Mouse (Mus musculus) midbrain, embryonic 12.5 days (tissue): ENCODE measurements at regions not wholly inside any gene's neighbourhood (a gene's known extent, or its start where the extent isn't known, plus 50 kb on each side); places are given as distances from the start of the nearest gene placed in this dataset.

Experiments used
- ATAC-seq: fragments of 200-750 bp; cut with Nextera tagmentation; 2 replicates; pipeline ENCODE4 v1.8.0; 2017; ENCODE audit warnings: low read depth, moderate TSS enrichment, moderate library complexity; ENCODE audit not compliant: low FRiP score
- H3K27ac ChIP-seq: fragments of 300-500 bp; sonication (generic); replicated peaks from 2 replicates; pipeline ENCODE4 v1.5.1; 2016; ENCODE audit warnings: mild to moderate bottlenecking
- H3K27me3 ChIP-seq: fragments of 300-500 bp; sonication (generic); 2 replicates; pipeline ENCODE4 v1.6.1; 2016; ENCODE audit warnings: mild to moderate bottlenecking
- H3K36me3 ChIP-seq: fragments of 300-500 bp; sonication (generic); 2 replicates; pipeline ENCODE4 v1.6.1; 2016
- H3K4me1 ChIP-seq: fragments of 300-500 bp; sonication (generic); 2 replicates; pipeline ENCODE4 v1.6.1; 2016
- H3K4me2 ChIP-seq: fragments of 300-500 bp; sonication (generic); replicated peaks from 2 replicates; pipeline ENCODE4 v1.6.1; 2016; ENCODE audit warnings: mild to moderate bottlenecking, moderate library complexity
- H3K4me3 ChIP-seq: fragments of 300-500 bp; sonication (generic); 2 replicates; pipeline ENCODE4 v1.5.1; 2016; ENCODE audit warnings: mild to moderate bottlenecking
- H3K9ac ChIP-seq: fragments of 300-500 bp; sonication (generic); replicated peaks from 2 replicates; pipeline ENCODE4 v1.6.1; 2016; ENCODE audit warnings: mild to moderate bottlenecking, moderate library complexity
- H3K9me3 ChIP-seq: fragments of 300-500 bp; sonication (generic); 2 replicates; pipeline ENCODE4 v1.6.1; 2016; ENCODE audit warnings: mild to moderate bottlenecking
- WGBS: fragments of 180-500 bp; shearing (Covaris S2); methylation state at CpG from one replicate; pipeline ENCODE4 v1.1.7; 2016; 5-methylcytosine and 5-hydroxymethylcytosine counted together

GRCm38 (mm10) chr12:17085209-17085574 is 73.7 kb upstream of the 2410004P03Rik start:
- no peak overlapping the region for H3K4me2 ChIP-seq
- no peaks in the 10 kb centered on the region for H3K9me3 ChIP-seq
- H3K4me3 ChIP-seq: no peak overlapping the region
- H3K27ac ChIP-seq: no peak overlapping the region
- no peak overlapping the region for H3K9ac ChIP-seq
- 82% methylated on average over 5 of the region's 5 CpGs for WGBS
- H3K36me3 ChIP-seq: no peaks in the 10 kb centered on the region
- no peak for ATAC-seq
- no peaks in the 10 kb centered on the region for H3K4me1 ChIP-seq
- H3K27me3 ChIP-seq: no peaks in the 10 kb centered on the region; the same call in 1 of the 2 replicates

GRCm38 (mm10) chr12:17084499-17085208 is 73.1 kb upstream of the 2410004P03Rik start:
- ATAC-seq: no peak
- H3K27ac ChIP-seq: no peak overlapping the region
- WGBS: 83% methylated on average over 9 of the region's 9 CpGs
- H3K4me2 ChIP-seq: no peak overlapping the region
- no peak overlapping the region for H3K9ac ChIP-seq
- no peaks in the 10 kb centered on the region for H3K36me3 ChIP-seq
- no peak overlapping the region for H3K4me3 ChIP-seq
- no peaks in the 10 kb centered on the region for H3K9me3 ChIP-seq
- no peaks in the 10 kb centered on the region for H3K4me1 ChIP-seq
- H3K27me3 ChIP-seq: no peaks in the 10 kb centered on the region; the same call in 1 of the 2 replicates

- WGBS: 92% methylated on average over 15 of the region's 15 CpGs
- Histone ChIP-seq H3K27me3 (no peaks in the 10 kb centered on the region), H3K27ac (0 out of 2 replicates have a peak overlapping the region, but pooled peaks have one; percentile 21), H3K4me3 (no peak overlapping the region), H3K36me3 (no peaks in the 10 kb centered on the region), H3K4me2 (no peak overlapping the region), H3K9me3 (no peaks in the 10 kb centered on the region), H3K4me1 (0 out of 2 replicates have a peak, but pooled peaks cover 4% of the 10 kb centered on the region), H3K9ac (no peak overlapping the region)
- no peak for ATAC-seq
Observed at GRCm38 (mm10) chr12:17071691-17072454, 60.3 kb upstream of the 2410004P03Rik start.

DNA sequence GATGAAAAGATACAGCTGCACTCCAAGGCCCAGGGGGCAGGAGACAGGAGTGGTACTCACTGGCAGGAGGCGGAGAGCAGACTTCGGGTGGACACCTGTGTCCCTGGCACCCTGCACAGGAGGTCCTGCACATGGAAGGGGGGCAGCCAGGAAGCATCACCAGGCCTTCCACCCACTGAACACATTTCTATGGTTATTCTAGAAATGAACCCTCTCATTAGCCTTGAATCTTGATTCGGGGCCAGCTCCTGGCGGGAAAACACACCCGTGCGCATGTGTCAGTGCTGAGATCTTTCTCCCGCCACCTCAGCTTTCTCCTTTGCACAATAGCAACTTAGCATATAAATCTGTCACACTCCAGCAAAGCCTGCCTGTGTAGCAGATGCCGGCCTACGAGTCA is 58.3 kb upstream of the 2410004P03Rik start:
- H3K36me3 ChIP-seq: no peaks in the 10 kb centered on the region
- H3K9me3 ChIP-seq: no peaks in the 10 kb centered on the region
- WGBS: 61% methylated on average over 9 of the region's 9 CpGs
- 0 out of 2 replicates have a peak, but pooled peaks cover 4% of the 10 kb centered on the region for H3K4me1 ChIP-seq
- H3K4me2 ChIP-seq: no peak overlapping the region
- H3K27ac ChIP-seq: no peak overlapping the region
- H3K27me3 ChIP-seq: no peaks in the 10 kb centered on the region
- no peak overlapping the region for H3K4me3 ChIP-seq
- no peak for ATAC-seq
- no peak overlapping the region for H3K9ac ChIP-seq

DNA sequence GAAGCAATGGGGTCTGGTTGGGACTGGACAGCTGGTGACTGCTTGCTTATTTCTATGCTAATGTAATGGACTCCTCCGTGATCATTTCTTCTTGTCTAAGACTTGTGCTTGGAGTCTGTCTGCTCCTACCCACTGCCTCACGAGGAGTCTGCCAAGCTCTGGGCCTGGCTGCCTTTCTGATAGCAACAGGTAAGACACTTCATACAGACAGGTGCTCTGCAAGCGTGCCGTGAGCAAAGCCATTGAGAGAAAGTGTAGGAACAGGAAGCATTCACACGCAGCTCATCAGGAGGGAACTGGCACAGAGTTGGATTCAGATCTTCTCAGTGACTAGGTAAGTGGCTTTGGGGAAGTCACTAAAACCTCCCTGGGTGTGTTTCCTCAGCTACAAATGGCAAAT is 57.6 kb upstream of the 2410004P03Rik start:
- Histone ChIP-seq H3K27me3 (no peaks in the 10 kb centered on the region), H3K36me3 (no peaks in the 10 kb centered on the region), H3K9me3 (no peaks in the 10 kb centered on the region), H3K27ac (no peak overlapping the region), H3K9ac (no peak overlapping the region), H3K4me1 (0 out of 2 replicates have a peak, but pooled peaks cover 4% of the 10 kb centered on the region), H3K4me3 (no peak overlapping the region), H3K4me2 (no peak overlapping the region)
- 86% methylated on average over 5 of the region's 5 CpGs for WGBS
- no peak for ATAC-seq

- WGBS: 62% methylated on average over 5 of the region's 5 CpGs
- Histone ChIP-seq H3K4me2 (no peak overlapping the region), H3K27ac (no peak overlapping the region), H3K4me3 (no peak overlapping the region), H3K9me3 (no peaks in the 10 kb centered on the region), H3K4me1 (peaks cover 13% of the 10 kb centered on the region; the same call in 1 of the 2 replicates), H3K27me3 (no peaks in the 10 kb centered on the region), H3K9ac (no peak overlapping the region), H3K36me3 (no peaks in the 10 kb centered on the region)
- ATAC-seq: no peak
Observed at GRCm38 (mm10) chr12:17063920-17064319, 52.4 kb upstream of the 2410004P03Rik start.
